Mouse (Mus musculus): ENCODE results near the gene Galnt2.

Galnt2 gene

DNA sequence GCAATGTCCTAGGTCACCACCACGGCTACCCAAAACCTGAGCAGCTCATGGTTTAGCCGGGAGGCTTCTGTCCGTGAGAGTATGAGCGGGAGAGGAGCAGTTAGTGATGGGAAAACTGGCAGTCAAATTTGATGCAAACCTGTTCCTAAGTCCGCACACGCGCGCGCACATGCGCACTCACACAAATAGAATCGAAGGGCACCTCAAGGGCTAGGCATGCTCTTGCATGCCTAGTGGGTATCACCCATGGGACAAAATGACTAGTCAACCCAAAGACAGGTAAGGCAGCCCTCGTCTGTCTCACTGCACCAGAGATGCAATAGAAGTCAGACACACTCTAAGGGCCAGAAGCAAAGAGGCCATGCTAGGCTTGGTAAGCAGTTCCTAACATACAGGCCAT, 145.2 kb downstream of the Galnt2 start:
- DNase-seq = no peak

DNA sequence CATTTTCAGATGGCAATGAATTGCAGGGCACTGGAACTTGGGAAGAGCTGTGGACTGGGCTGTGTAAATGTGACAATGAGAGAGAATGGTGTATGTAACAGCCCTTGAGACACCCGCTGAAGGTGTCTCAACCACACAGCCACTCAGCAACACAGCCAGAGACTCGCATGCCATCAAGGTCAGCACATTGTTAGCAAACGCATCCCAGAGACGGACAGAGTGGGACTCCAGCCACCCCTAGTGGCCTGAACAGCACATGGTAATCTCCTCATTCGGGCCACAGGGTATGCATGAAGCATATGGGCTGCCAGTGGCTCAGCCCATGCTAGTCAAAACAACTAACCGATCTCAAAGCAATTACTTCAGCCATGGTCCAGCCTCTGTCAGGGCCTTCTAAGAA, 148.1 kb downstream of the Galnt2 start:
- DNase-seq = no peak

DNA sequence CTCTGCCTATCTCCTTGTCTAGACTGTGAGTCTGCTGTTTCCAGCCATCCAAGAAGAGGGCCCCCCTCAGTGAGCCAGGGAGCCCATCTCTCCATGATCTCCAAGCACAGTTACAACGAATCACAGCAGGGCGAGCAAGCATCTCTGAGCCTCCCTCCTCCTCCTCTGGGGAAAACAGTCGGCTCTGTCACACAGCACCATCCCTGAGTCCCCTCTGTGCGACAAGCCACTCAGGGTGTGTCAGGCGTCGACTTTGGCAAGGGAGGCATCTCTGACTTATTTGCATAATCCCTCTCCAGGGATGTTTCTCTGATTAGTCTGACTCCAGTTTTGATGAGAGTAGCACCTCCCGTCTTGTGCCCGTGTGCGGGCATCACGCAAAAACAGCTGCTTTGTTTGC, 151.0 kb downstream of the Galnt2 start:
- no peak for DNase-seq

DNA sequence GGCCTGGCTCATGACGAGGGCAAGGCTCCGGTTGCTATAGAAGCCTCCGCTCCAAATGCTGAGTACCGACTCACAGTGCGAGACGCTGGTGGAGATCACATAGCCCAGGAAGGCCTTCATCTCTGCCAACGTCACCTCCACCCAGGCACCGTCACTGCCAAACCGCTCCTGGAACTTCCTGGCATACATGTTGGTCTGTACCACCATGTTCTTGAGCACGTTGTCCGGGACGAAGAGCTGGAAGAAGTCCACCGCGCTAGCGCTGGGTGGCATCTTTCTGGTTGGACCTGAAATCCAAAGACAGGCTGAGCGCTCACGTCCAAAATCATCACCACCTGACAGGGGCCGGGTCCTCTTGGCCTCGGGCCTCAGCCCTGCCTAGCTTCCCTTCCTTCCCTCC, 153.1 kb downstream of the Galnt2 start:
- DNase-seq = no peak

DNA sequence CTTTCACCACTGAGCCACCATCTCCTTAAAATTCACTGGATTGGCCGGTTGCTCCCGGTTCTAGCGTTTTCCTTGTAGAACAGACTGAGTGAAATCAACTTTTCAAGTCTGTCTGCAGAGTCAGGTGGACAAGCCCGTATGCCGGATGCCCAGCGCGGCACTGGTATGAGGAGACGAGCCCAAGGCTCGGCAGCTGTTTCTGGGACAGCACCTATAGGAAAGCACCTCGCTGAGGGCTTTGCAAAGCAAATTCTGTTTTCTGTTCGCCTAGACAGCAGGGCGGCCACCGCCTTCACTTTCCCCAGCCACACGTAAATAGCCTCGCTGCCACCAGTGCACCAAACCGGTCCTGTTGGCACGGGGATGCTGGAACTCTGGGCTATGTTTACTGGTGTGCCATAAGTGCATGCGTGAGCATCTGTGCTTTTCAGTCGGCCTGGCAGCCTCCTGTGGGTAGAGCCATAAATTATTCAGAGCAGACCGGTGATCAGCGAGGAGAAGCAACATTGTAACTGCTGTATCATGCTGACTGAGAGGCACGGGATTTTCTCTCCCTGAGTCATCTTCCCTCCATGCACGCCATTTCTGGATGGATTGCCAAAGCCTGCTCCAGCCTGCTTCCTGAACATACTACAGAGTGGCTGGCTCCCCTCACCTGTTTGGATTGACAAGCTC, 155.2 kb downstream of the Galnt2 start:
- DNase-seq = no peak

DNA sequence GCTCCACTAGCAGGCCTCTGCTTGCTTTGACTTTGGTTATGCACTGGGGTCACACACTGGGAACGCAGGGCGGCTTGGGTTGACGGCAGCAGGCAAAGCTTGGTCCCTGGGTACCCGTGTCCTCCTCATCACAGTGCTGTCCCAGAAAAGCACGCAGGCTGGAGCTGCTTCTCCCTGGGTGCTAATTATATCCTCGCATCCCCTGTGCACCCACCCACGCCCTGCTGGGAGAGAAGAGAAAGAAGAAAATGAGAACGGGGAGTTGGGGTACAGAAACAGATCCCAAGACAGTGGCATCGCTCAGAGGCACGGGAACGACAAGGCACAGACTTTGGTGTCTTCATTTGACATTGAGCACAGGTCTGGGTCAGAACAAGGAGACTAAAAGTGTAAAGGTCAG, 158.3 kb downstream of the Galnt2 start:
- DNase-seq = no peak

DNA sequence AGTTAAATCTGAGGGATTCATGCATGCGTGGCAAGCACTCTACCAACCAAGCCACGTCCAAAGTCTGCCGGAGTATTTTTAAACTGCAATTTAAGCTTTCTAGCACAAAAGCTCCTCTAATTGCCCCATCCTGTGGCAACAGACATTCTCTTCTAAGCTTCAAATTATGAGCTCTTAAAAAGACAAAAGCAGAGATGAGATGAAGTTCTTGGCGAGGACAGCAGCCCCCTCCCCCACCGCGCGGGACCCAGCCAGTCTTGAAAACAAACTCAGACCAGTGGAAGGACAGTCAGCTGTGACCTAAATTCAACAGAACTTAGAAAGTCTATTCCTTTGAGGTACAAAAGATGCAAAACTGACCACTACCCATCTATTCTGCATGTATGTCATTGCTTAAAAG, 160.0 kb downstream of the Galnt2 start:
- no peak for DNase-seq

DNA sequence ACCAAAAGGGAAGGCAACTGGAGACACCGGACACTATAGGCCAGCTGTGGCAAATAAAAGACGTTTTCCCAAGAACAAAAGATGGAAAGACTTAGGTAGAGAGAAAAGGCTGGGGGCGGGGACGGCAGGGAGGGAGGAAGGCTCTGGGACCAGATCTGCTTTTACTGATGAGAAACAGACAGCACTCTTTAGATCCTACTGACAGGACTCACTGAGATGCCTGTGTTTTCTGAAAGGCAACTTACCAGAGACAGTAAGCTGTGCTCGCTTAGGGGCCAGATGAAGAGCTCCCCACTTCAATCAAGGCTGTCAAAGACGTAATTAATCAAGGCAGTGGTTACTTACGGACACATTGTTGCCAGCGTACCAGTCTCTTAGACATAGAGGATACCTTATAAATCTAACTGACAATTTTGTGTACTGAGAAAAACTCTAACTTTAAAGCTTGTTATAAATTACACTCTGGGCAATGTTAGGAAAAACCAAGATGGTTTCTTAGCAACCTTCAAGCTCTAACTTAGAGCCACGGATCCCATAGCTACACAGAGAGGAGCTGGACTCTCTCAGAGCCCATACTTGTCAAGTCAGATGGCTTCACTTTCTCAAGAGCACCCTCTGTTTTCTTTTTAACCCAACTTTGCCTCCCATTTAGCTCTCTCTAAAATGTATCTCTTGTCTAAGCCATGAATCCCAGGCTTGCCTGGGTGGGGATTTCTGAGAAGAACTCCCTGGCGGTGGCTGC, 161.3 kb downstream of the Galnt2 start:
- DNase-seq = no peak

DNA sequence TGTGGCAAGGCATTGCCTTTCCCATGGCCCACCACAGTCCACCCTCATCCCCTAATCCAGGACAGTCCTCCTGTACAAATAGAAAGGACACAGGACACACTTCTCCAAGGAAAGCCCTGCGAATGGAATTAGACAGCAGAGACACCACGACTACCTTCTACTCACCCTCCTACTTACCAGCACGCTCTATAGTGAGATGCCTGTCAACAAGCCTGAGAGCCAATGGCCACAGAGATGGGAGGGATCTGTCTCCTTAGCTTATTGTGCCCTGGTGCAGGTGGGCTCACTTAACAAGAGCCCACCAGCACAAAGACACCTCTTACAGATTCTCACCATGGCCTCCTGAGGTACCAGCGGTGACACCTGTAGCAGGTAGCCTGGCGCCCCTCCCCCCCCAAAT, 161.8 kb downstream of the Galnt2 start:
- no peak for DNase-seq

DNA sequence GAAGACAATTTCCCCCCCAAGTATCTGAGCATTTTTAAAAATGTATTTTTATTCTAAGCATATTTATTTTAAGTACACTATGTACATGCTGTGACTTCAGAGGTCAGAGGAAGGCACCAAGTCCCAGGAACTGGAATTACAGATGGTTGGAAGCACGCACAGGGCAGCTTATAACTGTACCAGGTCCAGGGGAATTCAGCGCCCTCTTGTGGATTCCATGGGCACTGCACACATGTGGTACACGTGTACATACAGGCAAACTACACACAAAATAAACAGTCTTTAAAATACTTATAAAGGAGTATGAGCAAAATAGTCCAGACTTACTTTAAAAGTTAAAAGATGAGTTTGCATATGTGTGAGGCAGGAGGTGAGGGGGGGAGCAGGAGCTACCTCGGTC, 162.7 kb downstream of the Galnt2 start:
- DNase-seq = no peak

DNA sequence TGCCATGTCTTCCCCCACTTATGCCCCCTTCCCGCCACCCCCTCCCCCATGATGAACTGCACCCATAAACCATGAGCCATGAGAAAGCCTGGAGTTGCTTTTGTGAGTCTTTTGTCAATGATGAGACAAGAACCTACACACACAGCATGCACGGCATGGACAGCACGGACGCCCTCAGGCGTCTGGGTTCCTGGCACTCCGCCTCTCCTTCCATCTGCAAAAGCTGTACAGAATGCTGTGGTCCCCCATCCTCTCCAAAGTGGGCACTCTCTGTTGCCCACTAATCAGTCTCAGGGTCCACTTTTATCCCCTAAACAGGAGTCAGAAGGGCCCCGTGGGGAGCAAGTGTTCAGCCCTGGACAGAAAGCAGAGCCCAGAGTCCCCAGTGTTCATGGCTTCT, 163.8 kb downstream of the Galnt2 start:
- no peak for DNase-seq
